Mouse (Mus musculus) adrenal gland, postnatal 10 days (tissue): ENCODE measurements around the gene Dcaf11. TPM values are rescaled to one million over a fixed set of nuclear protein-coding genes. Genes with fewer than 3 reads are reported as not detected.

Experiments used
- DNase-seq: peaks from one replicate; pipeline ENCODE4 v3.0.0; 2021; ENCODE audit warnings: mixed read lengths
- total RNA-seq, 2 experiments: library from RNA; stranded (reverse); gene quantifications; 2 replicates each; pipeline ENCODE4 v1.2.3; 2021

The Dcaf11 gene
- total RNA-seq, 2 experiments from 2014 or later = 85.2 to 89.5 TPM

GRCm38 (mm10) chr14:55617822-55618221 lies 58.0 kb downstream of the Dcaf11 start, which contains the start of gene Rec8:
Rec8 (plus strand) TSS chr14:55618037.
- DNase-seq = peak; percentile 44

DNA sequence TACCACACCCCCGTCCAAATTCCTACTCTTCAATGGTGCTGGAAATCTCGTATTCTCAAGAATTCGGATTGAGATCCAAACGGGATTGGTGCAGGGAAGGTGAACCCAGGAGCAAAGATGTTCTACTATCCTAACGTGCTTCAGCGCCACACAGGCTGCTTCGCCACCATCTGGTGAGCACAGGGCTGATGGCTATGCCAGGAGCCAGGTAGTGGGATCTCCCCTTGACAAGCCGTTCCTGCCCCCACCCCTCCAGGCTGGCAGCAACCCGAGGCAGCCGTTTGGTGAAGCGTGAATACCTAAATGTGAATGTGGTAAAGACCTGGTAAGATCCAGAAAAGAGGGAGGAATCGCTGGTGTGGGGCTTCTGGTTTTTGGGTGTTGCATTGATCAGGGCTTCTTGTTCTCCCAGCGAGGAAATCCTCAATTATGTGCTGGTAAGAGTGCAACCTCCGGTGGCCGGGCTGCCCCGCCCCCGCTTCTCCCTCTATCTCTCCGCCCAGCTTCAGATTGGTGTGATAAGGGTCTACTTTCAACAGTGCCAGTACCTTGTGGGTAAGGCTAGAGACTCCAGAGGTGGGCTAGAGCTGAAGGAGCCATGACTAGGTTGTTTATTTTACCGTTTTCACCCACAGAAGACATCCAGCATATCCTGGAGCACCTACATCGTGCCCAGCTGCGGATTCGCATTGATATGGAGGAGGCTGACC lies 58.8 kb downstream of the Dcaf11 start:
- DNase-seq = no peak

Other genes with a start within 250 kb of the Dcaf11 start
- gene Dhrs4, start 81.2 kb upstream of the Dcaf11 start, total RNA-seq = 100 to 1,000 TPM; 153 to 177 TPM
- gene Carmil3, start 69.4 kb upstream of the Dcaf11 start, total RNA-seq = 1 to 10 TPM; 5.3 to 8.5 TPM
- gene Cpne6, start 49.6 kb upstream of the Dcaf11 start, total RNA-seq = under 1 TPM; 0.09 to 0.61 TPM
- gene Nrl, start 35.0 kb upstream of the Dcaf11 start, total RNA-seq = not detected
- 10 to 100 TPM; 45.2 to 51.4 TPM for gene Pck2, start 19.7 kb upstream of the Dcaf11 start, total RNA-seq
- gene A730061H03Rik, start 400 bp downstream of the Dcaf11 start, total RNA-seq = under 1 TPM in 1 of 2 experiments, not detected in 1; 0.66 TPM
- gene Fitm1, start 15.6 kb downstream of the Dcaf11 start, total RNA-seq = 10 to 100 TPM; 11.0 to 38.6 TPM
- gene Psme1, start 18.1 kb downstream of the Dcaf11 start, total RNA-seq = 100 to 1,000 TPM; 293 to 337 TPM
- gene Emc9, start 25.3 kb downstream of the Dcaf11 start, total RNA-seq = 10 to 100 TPM; 43.9 to 57.2 TPM
- gene Psme2, start 31.1 kb downstream of the Dcaf11 start, total RNA-seq = 100 to 1,000 TPM; 349 to 362 TPM
- 10 to 100 TPM; 26.7 to 36.2 TPM for gene Rnf31, start 31.7 kb downstream of the Dcaf11 start, total RNA-seq
- gene Irf9, start 43.6 kb downstream of the Dcaf11 start, total RNA-seq = 10 to 100 TPM in 1 of 2 experiments, 1 to 10 TPM in 1; 9.7 to 13.3 TPM
- 1 to 10 TPM; 2.0 to 2.9 TPM for gene Rec8, start 58.0 kb downstream of the Dcaf11 start, total RNA-seq
- gene Ipo4, start 76.0 kb downstream of the Dcaf11 start, total RNA-seq = 10 to 100 TPM; 72.1 to 82.4 TPM
- gene Gm49378, start 77.9 kb downstream of the Dcaf11 start, total RNA-seq = 1 to 10 TPM; 1.1 to 3.8 TPM
- gene Tm9sf1, start 83.8 kb downstream of the Dcaf11 start, total RNA-seq = 10 to 100 TPM; 69.7 to 75.9 TPM
- 1 to 10 TPM in 1 of 2 experiments, under 1 TPM in 1; 0.93 to 3.0 TPM for gene Tssk4, start 90.2 kb downstream of the Dcaf11 start, total RNA-seq
- gene Mdp1, start 100.5 kb downstream of the Dcaf11 start, total RNA-seq = 10 to 100 TPM; 42.4 to 51.7 TPM
- gene Gmpr2, start 111.9 kb downstream of the Dcaf11 start, total RNA-seq = 10 to 100 TPM; 21.2 to 26.8 TPM
- 100 to 1,000 TPM; 280 to 307 TPM for gene Nedd8, start 112.1 kb downstream of the Dcaf11 start, total RNA-seq
- 10 to 100 TPM; 19.5 to 23.1 TPM for gene Tinf2, start 121.8 kb downstream of the Dcaf11 start, total RNA-seq
- gene Tgm1, start 153.9 kb downstream of the Dcaf11 start, total RNA-seq = 1 to 10 TPM; 1.3 to 2.0 TPM
- 10 to 100 TPM; 16.8 to 21.5 TPM for gene Rabggta, start 162.3 kb downstream of the Dcaf11 start, total RNA-seq
- gene Dhrs1, start 185.7 kb downstream of the Dcaf11 start, total RNA-seq = 10 to 100 TPM; 77.4 to 82.0 TPM
- 10 to 100 TPM; 17.1 to 18.9 TPM for gene Nop9, start 185.7 kb downstream of the Dcaf11 start, total RNA-seq
- 10 to 100 TPM; 14.2 to 23.3 TPM for gene Cideb, start 198.5 kb downstream of the Dcaf11 start, total RNA-seq
- under 1 TPM; 0.12 to 0.54 TPM for gene Ltb4r2, start 201.4 kb downstream of the Dcaf11 start, total RNA-seq
- 1 to 10 TPM; 1.4 to 1.6 TPM for gene Ltb4r1, start 206.0 kb downstream of the Dcaf11 start, total RNA-seq
- gene Adcy4, start 224.1 kb downstream of the Dcaf11 start, total RNA-seq = 10 to 100 TPM; 10.3 to 12.6 TPM
- gene Ripk3, start 228.9 kb downstream of the Dcaf11 start, total RNA-seq = 1 to 10 TPM; 8.3 to 9.1 TPM